Mouse (Mus musculus): ENCODE measurements around the gene Scarf2.

The Scarf2 gene

DNA sequence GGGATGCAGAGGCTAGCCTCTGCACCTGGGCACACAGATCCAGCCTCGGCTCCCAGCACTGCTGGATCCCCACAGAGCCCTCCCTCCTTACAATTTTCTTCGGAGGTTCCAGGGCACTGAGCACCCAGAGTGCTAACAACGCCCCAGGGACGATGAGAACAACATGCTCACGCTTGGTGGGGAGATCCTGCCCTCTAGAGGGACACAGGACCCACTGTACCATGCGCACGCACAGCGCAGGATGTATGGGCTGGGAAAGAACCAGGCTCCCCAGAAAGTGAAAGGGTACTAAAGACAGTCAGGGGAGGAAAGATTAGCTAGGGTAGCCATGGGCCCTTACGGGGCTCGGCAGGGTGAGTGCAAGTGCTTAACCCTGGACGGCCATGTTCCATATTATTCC, 34.7 kb downstream of the Scarf2 start:
- no peak for DNase-seq (ENCODE audit: low spot score)

GRCm38 (mm10) chr16:17832821-17833220, 35.7 kb downstream of the Scarf2 start, which contains the start of gene B830017H08Rik:
Gene B830017H08Rik, plus strand, starts transcription at chr16:17833121.
- DNase-seq (ENCODE audit: low spot score) = no peak

GRCm38 (mm10) chr16:17833321-17833680, 36.2 kb downstream of the Scarf2 start:
- no peak for DNase-seq (ENCODE audit: low spot score)

DNA sequence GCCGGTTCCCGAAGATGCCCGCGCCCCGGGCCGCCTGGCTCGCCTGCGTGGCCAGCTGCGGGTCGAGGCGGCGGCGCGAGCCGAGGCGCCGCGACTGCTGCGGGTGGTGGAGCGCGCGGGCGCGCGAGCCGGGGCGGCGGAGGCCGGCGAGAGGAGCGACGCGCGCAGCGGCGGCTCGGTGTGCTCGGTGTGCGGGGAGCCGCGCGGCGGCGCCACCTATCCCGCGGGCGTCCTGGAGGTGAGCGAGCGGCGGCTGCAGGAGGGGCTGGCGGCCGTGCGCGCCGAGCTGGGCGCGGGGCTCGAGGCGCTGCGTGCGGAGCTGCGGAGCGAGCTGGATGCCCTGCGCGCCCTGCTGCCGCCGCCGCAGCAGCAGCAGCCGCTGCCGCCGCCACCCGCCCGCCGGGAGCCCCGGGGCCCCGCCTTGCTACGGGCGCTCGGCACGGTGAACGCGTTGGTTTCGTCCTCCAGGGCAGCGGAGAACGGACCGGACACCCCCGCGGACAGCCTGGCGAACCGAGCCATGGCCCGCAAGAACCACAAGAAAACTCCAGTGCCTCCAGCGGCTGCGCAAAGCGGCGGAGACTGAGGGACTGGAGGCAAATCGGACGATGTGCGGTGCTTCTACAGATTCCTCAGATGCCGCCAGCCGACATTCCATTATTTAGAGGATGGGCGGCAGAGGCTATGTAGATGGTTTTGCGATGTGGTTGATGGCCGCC, 36.8 kb downstream of the Scarf2 start:
- no peak for DNase-seq (ENCODE audit: low spot score)

GRCm38 (mm10) chr16:17834543-17834942, 37.5 kb downstream of the Scarf2 start:
- DNase-seq (ENCODE audit: low spot score) = no peak

DNA sequence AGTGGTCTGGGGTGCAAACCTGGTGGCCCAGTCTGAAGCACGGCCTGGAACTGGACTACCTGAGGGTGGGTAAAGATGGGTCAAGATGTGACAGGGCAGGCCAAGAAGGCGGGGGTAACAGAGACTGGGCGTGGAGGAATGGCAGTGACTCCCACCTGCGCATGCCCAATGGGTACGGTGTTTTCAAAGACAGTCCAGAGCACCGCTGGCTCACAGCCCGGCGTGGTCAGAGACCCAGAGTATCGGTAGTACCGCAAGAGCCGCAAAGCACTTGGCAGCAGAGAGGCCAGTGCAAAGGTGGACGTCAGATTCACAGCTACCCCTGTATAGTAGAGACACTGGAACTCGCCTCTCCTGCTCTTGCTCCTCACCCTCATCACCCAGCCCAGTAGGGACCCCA, 38.4 kb downstream of the Scarf2 start:
- no peak for DNase-seq (ENCODE audit: low spot score)

DNA sequence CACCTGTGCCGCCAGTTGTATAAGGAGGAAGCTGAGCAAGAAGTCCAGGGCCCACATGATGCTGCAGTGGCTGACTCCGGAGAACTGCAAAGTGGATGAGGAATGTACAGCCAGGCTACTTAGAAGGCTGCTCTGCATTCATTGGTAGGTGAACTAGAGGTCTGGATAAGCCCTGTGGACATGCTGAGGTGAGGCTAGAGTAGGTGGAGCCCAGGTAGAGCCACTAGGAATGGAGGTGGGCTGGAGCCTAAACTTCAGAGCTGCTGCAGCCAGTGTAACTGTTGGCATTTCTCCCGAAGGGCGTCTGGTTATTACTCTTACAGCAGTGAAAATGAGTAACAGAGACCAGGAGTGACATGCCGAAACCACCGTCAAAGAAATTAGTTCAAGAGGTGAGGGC, 41.0 kb downstream of the Scarf2 start, which contains the start of gene Car15:
Gene Car15, minus strand, starts transcription at position 314 of the 400 bp plus-strand sequence.
- DNase-seq (ENCODE audit: low spot score) = no peak

DNA sequence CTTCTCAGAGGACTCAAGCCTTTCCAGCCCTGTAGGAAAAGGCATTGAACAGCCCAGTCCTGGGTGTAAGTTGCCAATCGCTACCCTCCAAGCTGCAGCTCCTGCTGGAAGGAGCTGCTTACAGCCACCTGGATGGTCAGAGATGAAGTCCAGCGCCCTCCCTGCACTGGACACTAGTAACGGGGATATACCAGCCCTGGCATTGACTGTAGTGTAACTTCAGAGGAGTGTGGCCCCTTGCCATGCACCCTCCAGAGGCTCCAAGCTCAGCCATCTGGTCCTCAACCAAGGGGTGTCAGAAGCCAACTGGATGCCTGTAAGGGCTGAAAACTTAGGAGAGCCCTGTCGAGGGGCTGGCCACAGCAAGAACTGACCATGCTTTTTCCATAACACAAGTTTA, 42.9 kb downstream of the Scarf2 start:
- DNase-seq (ENCODE audit: low spot score) = no peak

DNA sequence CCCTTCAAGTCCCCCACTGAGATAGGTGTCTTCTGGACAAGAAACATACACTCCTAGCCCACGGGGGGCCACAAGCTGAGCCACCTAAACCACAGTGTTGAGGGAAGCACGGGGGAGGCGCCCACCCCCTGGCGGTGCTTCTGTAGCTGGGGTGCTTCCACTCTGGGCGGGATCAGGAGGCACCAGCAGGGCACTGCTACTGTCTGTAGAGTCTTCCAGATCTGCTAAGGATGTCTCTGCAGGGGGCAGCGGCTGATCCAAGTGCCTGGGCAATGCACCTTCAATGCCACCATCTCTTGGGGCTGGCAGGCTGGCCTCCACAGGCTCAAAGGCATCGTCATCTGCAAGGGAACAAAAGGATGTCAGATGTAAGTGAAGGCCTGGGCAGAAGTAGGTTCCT, 45.4 kb downstream of the Scarf2 start:
- DNase-seq (ENCODE audit: low spot score) = no peak

GRCm38 (mm10) chr16:17843701-17844365, 46.8 kb downstream of the Scarf2 start:
- DNase-seq (ENCODE audit: low spot score) = no peak

- DNase-seq (ENCODE audit: low spot score) = no peak
Measured at GRCm38 (mm10) chr16:17848431-17848830, 51.3 kb downstream of the Scarf2 start.

DNA sequence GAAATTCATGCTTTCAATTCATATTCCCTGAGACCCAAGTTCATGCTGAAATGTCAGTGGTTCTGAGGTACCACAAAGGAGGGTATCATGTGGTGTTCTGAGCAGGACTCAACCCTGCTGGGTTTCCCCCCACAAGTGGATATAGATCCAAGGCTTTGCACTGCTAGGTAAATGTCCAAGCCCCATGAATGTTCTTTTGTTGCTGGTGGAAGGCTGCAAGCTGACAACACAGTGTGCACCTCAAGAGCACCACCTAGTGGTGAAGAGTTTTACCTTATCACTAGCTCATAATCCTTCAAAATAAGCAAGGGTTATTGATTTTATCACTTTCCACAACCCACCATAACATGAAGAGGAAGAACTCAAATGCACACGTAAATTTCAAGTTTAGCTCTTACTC, 51.8 kb downstream of the Scarf2 start:
- DNase-seq (ENCODE audit: low spot score) = no peak

DNA sequence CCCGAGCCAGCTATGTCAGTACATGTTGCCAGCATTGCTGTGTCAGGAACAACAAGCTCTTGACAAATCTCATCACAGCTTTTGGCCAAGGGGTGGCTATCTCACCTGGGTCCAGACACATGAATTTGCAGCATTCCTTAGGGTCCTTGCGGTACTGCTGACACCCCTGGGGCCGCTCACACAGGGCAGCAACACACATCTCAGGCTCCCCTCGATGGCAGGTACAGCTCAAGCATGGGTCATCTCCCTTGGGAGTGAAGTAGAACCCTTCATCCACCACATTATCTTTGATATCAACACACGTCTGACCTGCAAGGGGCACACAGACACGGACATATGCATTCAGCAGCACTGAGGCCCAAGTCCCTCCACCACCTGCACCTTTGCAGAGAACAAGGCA, 52.4 kb downstream of the Scarf2 start:
- DNase-seq (ENCODE audit: low spot score) = no peak

- DNase-seq (ENCODE audit: low spot score) = no peak
Measured at GRCm38 (mm10) chr16:17851331-17851730, 54.2 kb downstream of the Scarf2 start.

DNA sequence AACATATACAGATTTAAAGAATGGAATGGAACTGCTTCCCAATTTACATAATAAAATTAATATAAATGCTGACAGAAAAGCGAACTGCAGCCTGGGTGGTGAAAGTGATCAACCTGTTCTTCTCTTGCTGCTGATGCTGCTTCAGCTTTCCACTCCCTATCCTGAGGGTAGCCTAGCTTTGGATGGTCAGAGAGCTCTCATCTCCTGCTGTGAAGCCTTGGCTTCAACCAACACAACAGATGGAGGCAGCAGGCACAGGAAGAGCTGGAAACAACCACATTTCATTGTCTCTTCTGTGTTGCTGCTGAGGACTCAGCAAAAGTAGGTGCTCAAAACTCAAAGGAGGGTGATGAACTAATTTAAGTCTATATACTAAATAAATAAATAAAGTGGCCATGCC, 54.8 kb downstream of the Scarf2 start:
- no peak for DNase-seq (ENCODE audit: low spot score)

- no peak for DNase-seq (ENCODE audit: low spot score)
Measured at GRCm38 (mm10) chr16:17853263-17853662, 56.2 kb downstream of the Scarf2 start.

GRCm38 (mm10) chr16:17857157-17857556, 60.1 kb downstream of the Scarf2 start:
- DNase-seq (ENCODE audit: low spot score) = no peak

Measured in ovary, adult 18-20 months (tissue).